Mouse (Mus musculus) spleen, adult 2 months (tissue): ENCODE results near the gene Sinhcaf. TPM values are rescaled to one million over a fixed set of nuclear protein-coding genes. Genes with fewer than 3 reads are reported as not detected.
"Not testable (repeated sequence)": the region's sequence is repeated elsewhere in the genome, so short reads cannot be mapped to it uniquely, and the experiment has no call there.

Experiments
- DNase-seq, 2 experiments: peaks; one replicate each; pipeline versions ENCODE4 v3.0.0 to v3.0.0-alpha.2; 2012 to 2021; ENCODE audit warnings: low spot score in 2 of 2, low read depth in 1 of 2
- H3K27ac ChIP-seq: fragments of 200-500 bp; 2 replicates; pipeline ENCODE4 v1.5.1; 2012; ENCODE audit warnings: low read length, inconsistent platforms; ENCODE audit not compliant: insufficient read depth
- H3K27me3 ChIP-seq: fragments of 200-500 bp; 2 replicates; pipeline ENCODE4 v1.6.1; 2012; ENCODE audit warnings: mild to moderate bottlenecking, moderate library complexity, low read length, inconsistent platforms; ENCODE audit not compliant: control insufficient read depth, insufficient read depth
- H3K36me3 ChIP-seq: fragments of 200-500 bp; 2 replicates; pipeline ENCODE4 v1.6.1; 2012; ENCODE audit warnings: mild to moderate bottlenecking, low read length, inconsistent platforms; ENCODE audit not compliant: control insufficient read depth, insufficient read depth
- H3K4me1 ChIP-seq: fragments of 200-500 bp; 2 replicates; pipeline ENCODE4 v1.6.1; 2011; ENCODE audit warnings: inconsistent platforms; ENCODE audit not compliant: control insufficient read depth, insufficient read depth, insufficient read length
- H3K4me3 ChIP-seq: fragments of 200-500 bp; 2 replicates; pipeline ENCODE4 v1.5.1; 2011; ENCODE audit warnings: mild to moderate bottlenecking, inconsistent platforms; ENCODE audit not compliant: insufficient read depth, insufficient read length; ENCODE audit errors: extremely low read depth
- CTCF ChIP-seq: fragments of 200-500 bp; IDR thresholded peaks from 2 replicates; pipeline ENCODE4 v1.5.1; 2011; ENCODE audit warnings: mild to moderate bottlenecking, inconsistent platforms; ENCODE audit not compliant: insufficient read depth, insufficient read length, insufficient replicate concordance; ENCODE audit errors: extremely low read depth
- POLR2A ChIP-seq: fragments of 200-500 bp; IDR thresholded peaks from 2 replicates; pipeline ENCODE4 v1.6.1; 2011; ENCODE audit warnings: low read depth, low read length, inconsistent platforms
- WGBS: fragments of 180-500 bp; shearing (Covaris S2); methylation state at CpG from one replicate; pipeline ENCODE4 v1.1.7; 2018; 5-methylcytosine and 5-hydroxymethylcytosine counted together
- polyA plus RNA-seq: library from polyadenylated mRNA; depleted of rRNA; stranded (reverse); fragments of >200 nt; gene quantifications from 2 replicates; pipeline ENCODE4 v1.2.3, GENCODE M21; 2012

Gene Sinhcaf
- polyA plus RNA-seq, 1 experiment = 2.7 TPM

DNA sequence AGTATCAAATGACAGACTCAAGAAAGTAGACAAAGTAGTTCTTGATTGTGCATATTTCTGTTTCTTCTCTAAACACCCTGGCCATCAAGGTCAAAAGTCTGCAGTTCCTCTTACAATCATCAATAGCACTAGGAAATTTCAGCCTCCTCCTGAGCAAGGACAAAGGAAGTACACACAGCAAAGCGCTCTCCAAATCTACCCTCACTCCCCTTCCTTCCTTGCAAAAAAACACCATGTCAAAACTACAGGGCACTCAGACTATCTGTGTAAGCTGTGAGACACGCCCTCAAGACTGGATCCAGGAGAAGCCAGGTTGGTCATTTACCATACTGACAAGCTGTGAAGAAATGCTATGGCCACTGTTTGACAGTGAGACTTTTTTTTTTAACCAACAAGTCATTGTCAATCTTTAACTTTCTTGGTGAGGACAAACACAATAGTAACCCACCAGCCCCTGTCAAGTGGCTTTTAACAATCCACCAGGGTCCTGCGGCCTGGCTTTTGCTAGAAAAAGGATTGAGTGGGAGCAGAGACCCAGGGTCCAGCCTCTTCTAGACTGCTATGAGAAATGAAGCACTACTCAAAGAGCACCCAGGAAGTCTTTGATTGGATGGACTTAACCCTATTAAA lies 11.2 kb downstream of the Sinhcaf start:
- Histone ChIP-seq H3K27ac (no peak overlapping the region), H3K36me3 (peaks cover 7% of the 10 kb centered on the region; the same call in 1 of the 2 replicates), H3K27me3 (no peaks in the 10 kb centered on the region), H3K4me3 (no peak overlapping the region), H3K4me1 (peaks cover 3% of the 10 kb centered on the region; the same call in 1 of the 2 replicates)
- no peak for TF ChIP-seq POLR2A
- no peak for TF ChIP-seq CTCF
- 83% methylated on average over 3 of the region's 3 CpGs for WGBS
- no peak for DNase-seq

DNA sequence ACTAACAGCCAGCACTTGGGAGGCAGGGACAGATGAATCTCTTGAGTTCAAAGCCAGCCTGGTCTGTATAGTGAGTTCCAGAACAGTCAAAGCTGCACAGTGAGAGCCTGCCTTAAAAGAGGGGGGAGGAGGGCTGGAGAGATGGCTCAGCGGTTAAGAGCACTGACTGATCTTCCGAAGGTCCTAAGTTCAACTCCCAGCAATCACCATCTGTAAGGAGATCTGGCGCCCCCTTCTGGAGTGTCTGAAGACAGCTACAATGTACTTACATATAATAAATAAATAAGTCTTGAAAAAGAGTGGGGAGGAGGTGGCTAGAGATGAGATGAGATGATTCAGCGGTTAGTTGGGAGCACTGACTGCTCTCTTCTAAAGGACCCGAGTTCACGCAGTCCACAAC lies 15.0 kb downstream of the Sinhcaf start:
- H3K36me3 ChIP-seq = peaks cover 20% of the 10 kb centered on the region
- TF ChIP-seq CTCF = no peak
- no peak for TF ChIP-seq POLR2A
- H3K4me1 ChIP-seq = peaks cover 3% of the 10 kb centered on the region; the same call in 1 of the 2 replicates
- H3K27ac ChIP-seq = no peak overlapping the region
- no peaks in the 10 kb centered on the region for H3K27me3 ChIP-seq
- peak in 1 of 2 experiments; percentile 17 for DNase-seq
- H3K4me3 ChIP-seq = no peak overlapping the region
- WGBS = 81% methylated on average over 6 of the region's 6 CpGs

DNA sequence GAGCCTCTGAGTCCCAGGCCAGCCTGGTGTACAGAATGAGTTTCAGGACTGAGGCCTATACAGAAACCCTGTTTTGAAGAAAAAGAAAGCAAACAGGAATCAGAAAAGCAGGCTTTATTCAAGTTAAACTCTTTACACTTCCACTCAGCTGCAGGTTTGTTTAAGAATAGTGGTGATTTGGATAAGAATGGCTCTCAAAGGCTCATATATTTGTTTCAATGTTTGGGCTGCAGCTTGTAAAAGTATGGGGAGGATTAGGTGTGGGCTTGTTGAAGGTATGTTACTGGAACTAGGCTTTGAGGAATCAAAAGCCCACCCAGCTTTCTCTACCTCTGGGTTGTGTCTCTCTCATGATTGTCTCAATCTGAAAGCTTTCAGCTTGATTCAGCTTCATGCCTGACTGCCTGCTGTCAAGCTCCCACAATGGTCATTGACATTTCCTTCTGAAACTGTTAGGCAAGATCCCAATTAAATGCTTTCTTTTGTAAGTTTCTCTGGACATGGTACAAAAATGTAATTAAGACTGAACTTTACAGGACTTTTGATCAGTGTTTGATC lies 27.3 kb downstream of the Sinhcaf start:
- no peak for TF ChIP-seq POLR2A
- no peak for TF ChIP-seq CTCF
- no peak overlapping the region for H3K4me3 ChIP-seq
- no peak overlapping the region for H3K27ac ChIP-seq
- no peak for DNase-seq
- no peaks in the 10 kb centered on the region for H3K4me1 ChIP-seq
- H3K36me3 ChIP-seq = peaks cover 5% of the 10 kb centered on the region; the same call in 1 of the 2 replicates
- no peaks in the 10 kb centered on the region for H3K27me3 ChIP-seq

DNA sequence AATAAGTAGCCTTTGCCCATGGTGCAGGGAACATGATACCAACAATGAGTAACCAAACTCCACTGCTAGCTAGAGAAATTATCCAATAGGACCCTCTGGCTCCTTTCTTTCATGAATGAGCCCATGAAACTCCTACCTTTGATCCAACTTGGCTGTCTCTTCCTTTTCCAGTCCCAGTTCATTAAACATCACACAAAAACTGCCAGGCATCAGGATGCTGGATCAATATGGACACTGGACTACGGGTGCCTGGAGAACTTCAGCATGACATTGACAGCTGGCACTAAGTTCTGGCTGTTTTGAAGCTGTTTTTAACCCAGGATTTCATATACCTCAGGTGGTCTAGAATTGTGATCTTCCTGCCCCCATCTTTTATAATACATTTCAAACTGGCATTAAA lies 28.6 kb downstream of the Sinhcaf start:
- no peaks in the 10 kb centered on the region for H3K27me3 ChIP-seq
- no peak for DNase-seq
- TF ChIP-seq POLR2A (no peak), CTCF (no peak)
- peaks cover 3% of the 10 kb centered on the region; the same call in 1 of the 2 replicates for H3K36me3 ChIP-seq
- H3K4me3 ChIP-seq = no peak overlapping the region
- WGBS = 88% methylated on average over 1 of the region's 1 CpGs
- H3K4me1 ChIP-seq = no peaks in the 10 kb centered on the region
- H3K27ac ChIP-seq = no peak overlapping the region

DNA sequence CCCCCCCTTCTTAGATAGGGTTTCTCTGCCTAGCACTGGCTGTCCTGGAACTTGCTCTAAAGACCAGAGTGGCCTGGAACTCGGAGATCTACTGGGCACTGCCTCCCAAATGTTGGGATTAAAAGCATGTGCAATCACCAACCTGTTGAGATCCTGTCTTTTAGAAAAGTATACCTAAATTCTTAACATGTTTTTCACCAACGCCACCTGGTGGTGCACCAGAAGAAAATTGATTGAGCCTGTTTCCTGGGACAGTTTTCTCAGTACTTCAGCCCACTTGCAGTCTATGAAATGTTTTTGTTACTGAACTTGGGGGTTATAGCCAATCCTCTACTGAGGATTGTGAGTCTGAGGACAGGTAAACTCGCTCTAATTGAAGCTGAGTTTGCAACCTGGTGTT lies 29.4 kb downstream of the Sinhcaf start:
- no peak for DNase-seq

DNA sequence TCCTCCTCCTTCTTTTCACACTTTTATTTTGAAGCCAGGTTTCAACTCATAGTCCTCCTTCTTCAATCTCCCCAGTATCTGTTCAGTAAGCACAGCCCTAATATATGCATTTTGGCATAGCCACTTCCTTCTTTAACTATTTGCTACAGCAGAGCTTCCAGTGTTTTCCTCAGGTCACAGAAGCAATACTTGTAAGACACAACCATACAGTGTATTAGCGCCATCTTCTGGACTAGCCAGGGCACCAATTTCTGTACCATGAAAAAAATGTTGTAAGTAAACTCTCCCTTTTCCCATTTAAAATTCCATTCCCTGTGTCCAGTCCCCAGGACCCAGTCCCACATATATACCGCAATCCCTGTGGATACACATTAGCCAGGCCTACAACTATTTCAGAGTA lies 32.3 kb downstream of the Sinhcaf start:
- H3K4me3 ChIP-seq = no peak overlapping the region
- DNase-seq = peak; percentile 28 to 41
- no peaks in the 10 kb centered on the region for H3K36me3 ChIP-seq
- no peak overlapping the region for H3K27ac ChIP-seq
- WGBS = 11% methylated on average over 2 of the region's 2 CpGs
- H3K4me1 ChIP-seq = no peaks in the 10 kb centered on the region
- H3K27me3 ChIP-seq = no peaks in the 10 kb centered on the region
- TF ChIP-seq POLR2A = no peak
- TF ChIP-seq CTCF = peak; percentile 28; the same call in 1 of the 2 replicates

More for the DNA sequence above, 29.4 kb downstream of the Sinhcaf start:
- WGBS = 47% methylated on average over 3 of the region's 3 CpGs
- TF ChIP-seq CTCF (peak; percentile 1; the same call in 1 of the 2 replicates), POLR2A (no peak)
- H3K4me1 ChIP-seq = no peaks in the 10 kb centered on the region
- no peak overlapping the region for H3K27ac ChIP-seq
- H3K27me3 ChIP-seq = no peaks in the 10 kb centered on the region
- H3K4me3 ChIP-seq = no peak overlapping the region
- peaks cover 3% of the 10 kb centered on the region; the same call in 1 of the 2 replicates for H3K36me3 ChIP-seq

DNA sequence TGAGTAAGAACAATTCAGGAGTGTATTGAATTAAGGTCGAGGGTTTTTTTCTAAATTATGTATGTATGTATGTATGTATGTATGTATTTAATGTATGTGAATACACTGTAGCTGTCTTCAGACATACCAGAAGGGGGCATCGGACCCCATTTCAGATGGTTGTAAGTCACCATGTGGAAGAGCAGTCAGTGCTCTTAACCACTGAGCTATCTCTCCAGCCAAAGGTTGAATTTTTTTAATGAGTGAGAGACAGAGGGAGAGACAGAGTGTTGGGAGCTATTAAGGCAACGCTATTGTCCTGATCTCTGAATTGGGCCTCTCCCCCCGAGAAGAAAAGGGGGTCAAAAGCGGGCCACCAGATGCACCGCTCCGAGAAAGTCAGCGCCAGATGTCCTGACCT lies 34.4 kb downstream of the Sinhcaf start:
- 46% methylated on average over 8 of the region's 8 CpGs for whole genome bisulfite sequencing
- not testable (repeated sequence) for H3K27me3 ChIP-seq, H3K4me3 ChIP-seq, H3K36me3 ChIP-seq, H3K27ac ChIP-seq, DNase-seq, H3K4me1 ChIP-seq
